Mouse (Mus musculus) urinary bladder, postnatal 4 days (tissue): Measurements from ENCODE around the gene Astn1.

Experiments used
- DNase-seq, 2 experiments: peaks; one replicate each; pipeline ENCODE4 v3.0.0; 2021 to 2022; ENCODE audit warnings: low spot score in 2 of 2

Astn1 gene

GRCm38 (mm10) chr1:158516558-158516957 is 154.5 kb downstream of the Astn1 start:
- DNase-seq: no peak

DNA sequence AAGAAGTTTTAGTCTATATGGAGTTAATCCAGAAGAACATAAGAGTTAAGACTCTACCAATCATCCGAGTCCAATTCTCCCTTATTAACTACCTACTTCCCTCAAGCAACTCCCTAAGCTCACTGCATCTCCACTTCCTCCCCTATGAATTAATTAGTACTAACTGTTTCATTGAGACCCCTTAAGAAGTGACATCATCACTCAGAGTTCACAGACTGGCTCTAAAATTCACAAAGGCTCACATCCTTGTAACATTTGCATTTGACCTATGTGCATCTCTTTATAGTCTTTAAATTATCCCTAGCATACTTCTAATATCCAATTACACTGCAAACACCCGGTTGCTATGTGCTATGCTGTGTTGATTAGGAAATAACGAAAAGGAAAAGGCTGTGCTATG is 174.1 kb downstream of the Astn1 start:
- DNase-seq: no peak

DNA sequence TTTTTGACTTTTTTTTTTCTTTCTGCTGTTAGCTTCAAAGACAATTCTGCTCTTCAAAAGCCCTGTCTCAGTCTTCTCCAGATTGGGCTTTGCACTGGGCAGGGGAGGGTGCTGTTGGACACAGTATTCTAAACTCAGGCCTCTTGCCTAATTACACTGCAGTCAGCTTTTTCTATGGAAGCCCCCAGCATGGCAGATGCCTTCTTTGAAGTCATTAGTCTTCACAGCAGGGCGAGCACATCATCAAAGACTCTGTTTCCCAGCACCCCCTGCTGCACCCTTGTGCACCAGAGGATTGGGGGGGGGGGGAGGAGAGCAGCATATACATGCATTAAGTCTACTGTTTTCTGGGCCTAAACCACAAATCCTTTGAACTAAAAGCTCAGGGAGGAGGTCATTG is 174.8 kb downstream of the Astn1 start:
- DNase-seq: no peak

- DNase-seq: no peak
Observed at GRCm38 (mm10) chr1:158545095-158545494, 183.0 kb downstream of the Astn1 start.

DNA sequence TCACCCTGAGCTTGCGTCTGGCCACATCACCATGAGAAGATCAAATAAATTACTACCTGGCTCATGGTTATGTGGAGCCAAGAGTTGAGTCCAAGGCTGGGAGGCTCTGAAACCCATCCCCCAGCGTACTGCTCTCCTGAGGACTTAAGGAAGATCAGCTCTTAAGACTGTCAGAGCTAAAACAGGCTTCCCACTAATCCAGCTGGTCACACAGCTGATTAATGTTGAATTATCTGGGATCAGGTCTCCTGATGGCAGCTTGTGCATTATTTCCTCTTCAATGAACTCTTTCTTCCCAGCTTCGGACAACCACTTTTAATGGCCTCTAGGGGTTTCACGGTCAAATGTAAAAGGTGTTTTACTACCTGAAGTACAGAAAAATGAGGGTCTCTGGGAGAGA is 184.4 kb downstream of the Astn1 start:
- no peak for DNase-seq

DNA sequence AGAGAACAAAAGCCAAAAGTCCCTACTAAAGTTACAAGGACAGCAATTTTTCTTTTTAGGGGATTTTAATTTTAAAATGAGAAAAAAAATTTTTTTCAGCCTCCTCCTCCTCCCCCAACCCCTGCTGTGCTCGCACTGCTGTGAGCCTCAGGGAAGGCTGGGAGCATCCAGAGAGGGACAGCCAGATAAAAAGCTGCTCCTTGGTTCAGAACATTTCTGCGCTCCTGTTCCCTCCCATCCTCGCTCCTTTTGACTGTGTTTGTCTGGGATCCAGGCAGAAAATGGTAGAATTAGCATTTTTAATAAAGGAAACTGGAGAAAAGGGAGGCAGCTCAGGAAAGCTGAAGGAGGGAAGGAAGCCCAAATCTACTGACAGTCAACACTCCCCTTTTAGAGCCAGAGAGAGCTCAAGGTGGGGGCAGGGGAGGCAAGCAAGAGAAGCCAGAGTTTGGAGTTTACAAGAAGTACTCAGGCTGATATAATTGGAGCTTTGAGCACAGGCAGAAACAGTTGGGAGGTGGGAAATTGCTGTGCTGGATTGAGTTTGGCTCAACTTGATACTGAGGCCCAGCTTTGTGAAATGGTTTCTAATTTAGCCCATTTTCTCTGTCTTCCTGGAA is 185.6 kb downstream of the Astn1 start:
- DNase-seq: no peak

- no peak for DNase-seq
Observed at GRCm38 (mm10) chr1:158548319-158548718, 186.2 kb downstream of the Astn1 start.

GRCm38 (mm10) chr1:158549616-158550015 is 187.5 kb downstream of the Astn1 start:
- DNase-seq: no peak

- DNase-seq: no peak
Observed at GRCm38 (mm10) chr1:158551951-158552350, 189.9 kb downstream of the Astn1 start.

DNA sequence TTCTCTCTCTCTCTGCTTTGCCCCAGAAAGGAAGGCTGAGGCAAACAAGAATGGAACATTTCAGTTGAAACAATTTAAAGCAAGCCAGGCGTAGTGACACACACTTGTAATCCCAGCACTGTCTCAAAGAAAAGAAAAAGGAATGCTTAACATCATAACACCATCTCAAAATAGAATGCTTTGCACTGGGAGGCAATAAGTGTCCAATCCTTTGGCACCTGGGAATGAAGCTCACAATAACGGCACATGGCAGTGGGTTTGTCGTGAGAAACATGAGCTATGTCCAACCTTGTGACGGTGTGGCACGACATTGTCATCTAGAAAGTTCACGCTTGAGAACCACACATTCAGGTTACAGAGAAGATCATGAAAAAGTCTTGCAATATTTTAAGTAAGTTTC is 191.3 kb downstream of the Astn1 start:
- DNase-seq: no peak

- DNase-seq: no peak
Observed at GRCm38 (mm10) chr1:158554020-158554505, 192.0 kb downstream of the Astn1 start.

GRCm38 (mm10) chr1:158573168-158573567 is 211.1 kb downstream of the Astn1 start:
- no peak for DNase-seq

DNA sequence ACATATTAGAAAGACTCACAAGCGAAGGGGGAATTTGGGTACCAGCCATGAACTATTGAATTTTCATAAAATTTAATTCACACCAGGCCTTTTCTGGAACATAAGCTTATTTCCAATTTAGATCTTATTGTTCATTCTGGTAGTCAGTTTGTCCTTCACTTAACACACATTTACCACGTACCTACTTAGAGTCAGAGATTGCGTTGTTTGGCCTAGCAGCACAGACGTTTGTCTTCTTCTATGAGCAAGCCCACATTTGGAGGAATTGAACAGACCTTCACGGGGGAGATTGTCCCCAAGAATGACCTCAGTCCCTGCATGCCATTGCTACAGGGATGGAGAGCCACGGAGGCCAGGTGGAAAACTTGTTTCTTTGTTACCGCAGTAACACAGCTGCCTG is 211.5 kb downstream of the Astn1 start:
- DNase-seq: no peak

DNA sequence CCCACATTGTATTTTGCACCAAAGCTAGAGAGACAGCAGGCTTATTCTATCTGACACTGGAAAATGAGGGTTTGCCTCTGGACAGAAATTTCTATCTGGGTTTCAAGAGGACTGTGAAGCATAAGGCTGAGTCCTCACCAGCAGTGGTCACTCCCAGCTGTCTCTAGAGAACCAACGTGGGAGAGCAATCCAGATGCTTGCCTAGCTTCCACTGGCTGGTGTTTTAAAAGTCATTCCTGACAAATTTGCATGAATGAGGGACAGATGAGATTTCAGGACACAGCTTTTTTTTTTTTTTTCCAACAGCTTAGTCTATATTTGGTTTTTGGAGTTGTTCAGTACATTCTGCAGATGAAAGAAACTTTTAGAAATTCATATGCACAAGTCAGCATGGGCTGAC is 213.9 kb downstream of the Astn1 start:
- no peak for DNase-seq

- no peak for DNase-seq
Observed at GRCm38 (mm10) chr1:158581806-158582205, 219.7 kb downstream of the Astn1 start.

DNA sequence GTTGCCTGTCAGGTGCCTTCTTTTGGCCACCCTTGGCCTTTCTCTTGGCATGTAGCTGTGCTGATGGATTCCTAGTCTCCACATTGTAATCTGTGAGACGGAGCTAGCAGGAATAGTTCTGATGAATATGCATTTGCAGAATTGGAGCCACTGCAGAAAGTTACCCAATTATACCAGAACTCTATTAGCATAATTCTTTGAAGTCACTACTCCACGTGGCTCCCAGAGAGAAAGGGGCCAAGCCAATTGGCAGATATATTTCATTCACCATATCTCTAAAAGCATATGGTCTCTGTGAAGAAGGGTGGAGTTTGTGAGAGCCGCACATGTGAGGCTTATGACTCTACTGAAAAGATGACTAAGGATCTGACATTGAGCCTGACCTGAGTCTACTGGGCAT is 226.8 kb downstream of the Astn1 start:
- DNase-seq: no peak

- DNase-seq: peak; percentile 26 to 69
Observed at GRCm38 (mm10) chr1:158596726-158597448, 234.8 kb downstream of the Astn1 start.

DNA sequence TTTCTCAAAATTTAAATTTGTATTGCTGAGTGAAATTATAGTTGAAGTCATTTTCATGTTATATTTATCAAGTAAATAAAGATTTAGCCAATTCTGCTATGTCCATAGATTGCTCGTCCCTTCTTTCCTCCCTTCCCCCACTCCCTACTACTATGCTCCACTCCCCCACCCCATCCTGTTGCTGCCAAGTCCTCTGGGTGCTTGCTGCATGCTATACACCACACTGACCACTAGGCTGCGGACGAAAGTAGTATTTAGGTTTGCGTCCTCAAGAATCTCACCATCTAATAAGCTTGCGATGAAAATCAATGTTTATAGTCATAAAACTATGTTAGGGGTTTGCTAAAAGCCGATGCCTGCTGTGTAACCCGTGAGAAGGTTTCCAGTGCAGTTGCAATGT is 235.9 kb downstream of the Astn1 start:
- no peak for DNase-seq

GRCm38 (mm10) chr1:158599435-158599834 is 237.4 kb downstream of the Astn1 start:
- no peak for DNase-seq

DNA sequence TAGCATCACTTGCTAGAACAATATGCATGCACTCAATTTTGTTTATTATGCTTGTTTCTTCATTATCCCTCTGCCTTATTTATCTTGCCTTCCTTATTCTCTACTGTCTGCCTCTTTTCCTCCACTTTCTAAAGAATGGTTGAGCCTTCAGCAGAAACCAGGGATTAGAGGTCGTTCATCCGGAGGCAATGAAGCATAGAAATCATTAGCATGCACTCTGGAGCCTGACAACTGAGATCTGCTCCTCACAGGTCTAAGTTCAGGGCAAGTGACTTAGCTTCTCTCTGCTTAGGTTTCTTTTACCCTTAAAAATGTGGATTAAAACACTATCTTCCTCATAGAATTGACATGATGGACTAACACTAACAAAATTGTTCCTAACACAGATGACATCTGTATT is 241.0 kb downstream of the Astn1 start:
- no peak for DNase-seq

GRCm38 (mm10) chr1:158604149-158604548 is 242.1 kb downstream of the Astn1 start:
- no peak for DNase-seq

DNA sequence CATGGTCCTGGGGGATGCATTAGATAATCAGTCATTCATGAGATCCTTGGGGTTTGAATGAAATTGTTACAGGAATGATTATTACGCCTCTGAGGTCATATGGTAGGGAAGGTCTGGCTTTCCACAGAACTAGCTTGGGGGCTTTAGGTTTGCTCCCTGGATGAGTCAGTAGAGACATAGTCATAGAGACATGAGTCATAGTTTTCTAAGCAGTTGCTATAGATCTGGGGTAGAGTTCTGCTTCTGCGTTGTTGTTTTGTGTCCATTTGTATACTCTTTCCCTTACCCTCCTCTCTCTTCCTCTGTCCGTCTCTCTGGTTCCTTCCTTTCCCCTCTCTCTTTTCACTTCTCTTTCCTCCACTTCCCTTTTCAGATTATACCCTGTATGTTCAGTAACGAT is 243.5 kb downstream of the Astn1 start:
- no peak for DNase-seq

GRCm38 (mm10) chr1:158606324-158606723 is 244.3 kb downstream of the Astn1 start:
- DNase-seq: no peak

DNA sequence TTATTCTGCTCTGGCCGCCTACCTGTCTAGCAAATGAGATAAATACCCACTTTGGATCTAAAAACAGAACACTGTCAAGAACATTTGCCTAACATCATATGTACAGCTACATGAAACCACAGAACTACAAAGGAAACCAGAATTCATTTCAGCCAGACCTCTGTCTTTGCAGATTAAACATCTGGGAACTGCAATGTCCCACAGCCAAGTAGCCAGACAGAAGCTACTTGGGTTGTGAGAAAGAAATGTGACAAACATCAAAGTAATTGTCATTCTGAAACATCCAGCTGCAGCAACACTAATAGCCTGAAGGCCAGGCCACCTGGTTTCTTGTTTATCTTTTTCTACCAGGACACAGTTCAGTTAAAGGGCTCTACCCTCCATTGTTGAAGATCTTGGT is 245.1 kb downstream of the Astn1 start:
- no peak for DNase-seq
